Mouse (Mus musculus) hematopoietic stem cell, adult 5-6 weeks (primary cell): Measurements from ENCODE around the gene Gbx2. TPM values are rescaled to one million over a fixed set of nuclear protein-coding genes. Genes with fewer than 3 reads are reported as not detected.
A peak's percentile ranks its signal among the peaks of the same experiment; 100 is the strongest.

Experiments used
- ATAC-seq, 2 experiments: fragments of 125-278 bp in 1 of 2; replicated peaks in 1 of 2; 2 replicates each; pipeline ENCODE4 v1.8.0; 2016 to 2017; ENCODE audit warnings: inconsistent platforms in 2 of 2, mild to moderate bottlenecking in 2 of 2, moderate number of reproducible peaks in 2 of 2, low read depth in 1 of 2, moderate TSS enrichment in 1 of 2; ENCODE audit not compliant: low FRiP score in 2 of 2, poor library complexity in 2 of 2, severe bottlenecking in 2 of 2, insufficient read depth in 1 of 2, low TSS enrichment in 1 of 2
- total RNA-seq: library from RNA; stranded (forward); fragments of 172-1452, 232-1000 nt; gene quantifications from 2 replicates; pipeline ENCODE4 v1.2.3, GENCODE M21; 2017

Gbx2 gene
- total RNA-seq, 1 experiment from 2014 or later: 6.4 TPM

DNA sequence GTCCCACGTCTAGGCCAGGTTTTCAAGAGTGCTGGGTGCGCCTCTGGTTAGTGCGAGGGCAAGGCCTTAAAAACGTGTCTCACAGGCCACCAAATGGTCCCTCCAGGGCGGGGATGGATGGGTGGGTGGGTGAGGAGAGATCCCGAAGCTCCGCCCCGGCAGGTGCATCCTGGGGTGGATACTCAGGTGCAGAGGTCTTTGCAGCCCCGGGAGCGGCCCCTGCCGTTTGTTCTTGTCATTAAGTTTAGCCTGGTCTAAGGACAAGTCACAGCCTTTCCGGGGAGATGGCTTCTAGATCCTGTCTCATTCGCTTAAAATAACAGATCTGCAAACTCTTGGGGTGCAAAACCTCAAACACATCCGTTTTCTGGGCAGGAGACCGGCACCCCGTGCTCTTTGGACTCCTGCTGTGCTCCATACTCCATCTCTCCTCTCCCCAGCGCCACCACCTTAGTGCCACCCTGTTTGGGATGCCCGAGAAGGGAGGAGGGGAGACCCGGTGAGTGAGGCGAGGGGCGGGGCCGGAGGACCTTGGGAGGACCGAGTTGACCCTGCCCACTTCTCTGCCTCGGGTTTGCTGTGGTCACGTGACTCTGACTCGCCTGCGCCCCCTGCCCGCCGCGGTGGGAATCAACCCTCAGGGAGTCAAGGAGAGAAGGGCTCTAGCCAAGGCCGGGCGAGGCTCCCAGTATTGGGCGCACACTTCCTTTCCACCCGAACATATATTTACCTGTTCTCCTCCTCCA lies 9.2 kb upstream of the Gbx2 start:
- ATAC-seq: peak; percentile 58 to 76

- peak in 1 of 2 experiments; percentile 17; a peak in 1 of 4 replicates for ATAC-seq
Observed at GRCm38 (mm10) chr1:89939596-89939960, 8.6 kb upstream of the Gbx2 start.

- ATAC-seq: peak; percentile 34 to 37; a peak in 3 of 4 replicates
Observed at GRCm38 (mm10) chr1:89938884-89939595, 8.1 kb upstream of the Gbx2 start.

- ATAC-seq: no peak
Observed at GRCm38 (mm10) chr1:89935493-89936348, 4.7 kb upstream of the Gbx2 start.

DNA sequence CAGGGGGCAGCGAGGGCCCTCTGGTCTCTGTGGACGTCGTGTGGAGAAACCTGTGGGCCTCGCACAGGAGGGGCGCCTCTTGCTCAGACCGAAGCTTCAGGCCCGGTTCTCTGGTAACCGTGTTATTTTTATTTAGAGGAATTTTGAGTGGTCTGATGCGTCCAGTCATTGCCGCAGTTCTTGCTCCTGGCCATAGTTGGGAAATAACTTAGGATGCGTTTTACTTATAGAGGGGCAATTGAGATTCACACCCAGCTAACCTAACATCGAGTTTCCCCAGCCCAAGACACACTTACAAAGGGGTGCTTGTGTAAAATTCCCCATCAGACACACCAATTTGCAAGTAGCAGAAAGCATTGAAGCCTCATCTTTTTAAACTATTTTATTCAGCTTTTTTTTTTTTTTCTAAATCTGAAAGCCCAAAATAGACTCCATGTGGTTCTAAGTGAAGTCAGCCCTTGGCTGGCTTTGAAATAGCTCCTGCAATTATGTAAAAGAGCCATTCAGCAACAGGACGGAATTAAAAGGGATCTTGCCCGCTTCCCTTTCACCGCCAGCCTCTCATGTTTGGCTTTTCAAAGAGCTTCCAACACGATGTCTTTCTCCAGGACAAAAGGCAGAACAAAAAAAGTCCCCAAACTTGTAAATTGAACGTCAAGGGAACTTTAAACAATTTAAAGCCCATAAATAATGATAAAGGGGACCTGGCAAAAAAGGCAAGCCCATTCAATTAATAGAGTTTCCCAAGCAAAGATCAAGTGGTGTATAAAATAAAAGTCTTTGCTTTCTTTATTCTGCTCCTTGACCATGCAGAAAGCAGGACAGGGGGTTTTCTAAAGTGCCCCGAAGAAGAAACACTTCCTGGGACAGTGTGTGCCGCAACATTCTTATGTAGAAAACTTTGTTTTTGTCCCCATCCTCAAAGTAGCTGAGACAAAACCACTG lies 3.6 kb upstream of the Gbx2 start:
- ATAC-seq: no peak

GRCm38 (mm10) chr1:89933786-89934185 lies 2.8 kb upstream of the Gbx2 start:
- no peak for ATAC-seq

DNA sequence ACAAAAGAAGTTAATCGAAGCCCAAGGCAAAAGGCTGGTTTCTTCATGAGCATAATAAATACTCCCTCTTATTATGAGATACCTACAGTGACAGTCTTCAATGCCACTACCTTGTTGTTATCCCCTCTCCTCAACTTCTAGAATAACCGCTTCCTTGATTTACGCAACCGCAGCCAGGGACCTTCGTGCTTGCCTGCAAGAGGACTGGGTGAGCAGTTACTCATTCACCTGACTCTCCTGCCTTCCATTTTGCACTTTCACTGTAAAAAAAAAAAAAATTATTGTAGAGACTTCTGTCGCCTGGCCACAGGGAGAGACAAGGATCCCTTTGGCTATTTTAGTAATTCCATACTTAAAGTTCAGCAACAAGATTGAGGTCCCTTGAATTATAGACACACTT lies 2.0 kb upstream of the Gbx2 start:
- no peak for ATAC-seq

- no peak for ATAC-seq
Observed at GRCm38 (mm10) chr1:89932616-89933015, 1.6 kb upstream of the Gbx2 start.

DNA sequence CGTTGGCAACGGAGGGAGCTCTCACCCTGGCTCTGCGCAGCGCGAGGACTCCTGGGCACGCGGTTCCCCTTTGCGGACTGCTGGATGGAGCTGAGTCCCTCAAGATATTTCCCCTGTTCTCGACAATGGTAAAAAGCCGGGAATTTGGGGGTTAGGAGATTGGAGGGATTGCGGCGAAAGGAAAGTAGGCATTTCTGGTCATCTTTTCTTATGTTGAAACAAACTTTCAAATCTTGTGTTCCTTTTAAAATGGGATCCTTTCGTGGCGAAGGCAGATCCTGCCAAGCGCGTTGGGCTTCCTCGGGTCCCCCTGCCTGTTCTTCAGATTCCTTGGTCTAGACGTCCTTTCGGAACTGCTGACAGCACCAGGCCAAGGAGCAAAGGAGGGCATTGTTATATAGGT lies 1.0 kb upstream of the Gbx2 start:
- ATAC-seq: no peak

- ATAC-seq: no peak
Observed at GRCm38 (mm10) chr1:89930551-89930950, 428 bp downstream of the Gbx2 start.

DNA sequence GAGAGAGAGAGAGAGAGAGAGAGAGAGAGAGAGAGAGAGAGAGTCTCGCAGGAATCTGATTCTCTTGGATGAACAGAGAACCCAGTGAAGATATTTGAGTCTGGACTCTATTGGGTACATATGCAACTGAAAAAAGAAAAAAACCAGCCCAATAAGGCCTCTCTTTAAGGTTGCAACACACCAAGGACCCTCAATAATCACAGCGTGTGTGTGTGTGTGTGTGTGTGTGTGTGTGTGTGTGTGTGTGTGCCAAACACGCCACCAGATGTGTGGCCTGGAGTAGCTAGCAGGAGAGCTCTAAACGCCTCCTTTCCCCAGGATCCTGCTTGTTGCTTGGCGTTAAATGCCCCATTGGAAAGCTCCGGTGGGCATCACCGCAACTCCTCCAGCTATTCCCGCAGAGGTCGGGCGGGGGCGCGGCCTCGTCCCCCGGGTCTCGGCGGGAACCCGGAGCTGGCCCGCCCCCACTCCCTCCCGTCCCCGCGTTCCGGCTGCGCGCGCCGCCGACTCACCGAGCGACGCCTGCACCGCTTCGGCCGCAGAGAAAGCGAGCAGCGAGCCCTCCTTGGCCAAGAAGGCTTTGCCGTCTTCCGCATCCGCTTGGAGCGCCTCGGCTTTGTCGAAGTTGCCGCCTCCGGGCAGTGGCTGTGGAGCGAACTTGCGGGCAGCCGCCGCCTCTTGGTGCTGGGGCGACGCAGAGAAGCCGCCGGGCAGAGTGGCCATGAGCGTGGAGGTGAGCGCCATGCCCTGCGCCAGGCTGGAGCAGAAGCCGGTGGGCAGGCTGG lies 1.1 kb downstream of the Gbx2 start:
- peak in 1 of 2 experiments; percentile 38; a peak in 1 of 4 replicates for ATAC-seq

- ATAC-seq: no peak
Observed at GRCm38 (mm10) chr1:89929181-89929580, 1.8 kb downstream of the Gbx2 start.

DNA sequence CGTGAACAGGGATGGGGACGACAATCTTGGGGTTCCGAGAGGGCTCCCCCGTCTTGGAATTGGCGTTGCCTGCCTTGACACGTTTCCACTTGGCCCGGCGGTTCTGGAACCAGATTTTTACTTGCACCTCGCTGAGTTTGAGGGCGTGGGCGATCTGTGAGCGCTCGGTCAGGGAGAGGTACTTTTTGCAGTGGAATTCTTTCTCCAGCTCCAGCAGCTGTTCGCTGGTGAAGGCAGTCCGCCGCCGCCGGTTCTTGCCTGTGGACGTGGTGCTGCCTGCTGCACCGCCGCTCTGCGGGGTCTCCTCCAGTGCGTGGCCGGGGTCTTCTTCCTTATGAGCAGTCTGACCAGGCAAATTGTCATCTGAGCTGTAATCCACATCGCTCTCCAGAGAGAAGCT lies 2.3 kb downstream of the Gbx2 start:
- no peak for ATAC-seq

DNA sequence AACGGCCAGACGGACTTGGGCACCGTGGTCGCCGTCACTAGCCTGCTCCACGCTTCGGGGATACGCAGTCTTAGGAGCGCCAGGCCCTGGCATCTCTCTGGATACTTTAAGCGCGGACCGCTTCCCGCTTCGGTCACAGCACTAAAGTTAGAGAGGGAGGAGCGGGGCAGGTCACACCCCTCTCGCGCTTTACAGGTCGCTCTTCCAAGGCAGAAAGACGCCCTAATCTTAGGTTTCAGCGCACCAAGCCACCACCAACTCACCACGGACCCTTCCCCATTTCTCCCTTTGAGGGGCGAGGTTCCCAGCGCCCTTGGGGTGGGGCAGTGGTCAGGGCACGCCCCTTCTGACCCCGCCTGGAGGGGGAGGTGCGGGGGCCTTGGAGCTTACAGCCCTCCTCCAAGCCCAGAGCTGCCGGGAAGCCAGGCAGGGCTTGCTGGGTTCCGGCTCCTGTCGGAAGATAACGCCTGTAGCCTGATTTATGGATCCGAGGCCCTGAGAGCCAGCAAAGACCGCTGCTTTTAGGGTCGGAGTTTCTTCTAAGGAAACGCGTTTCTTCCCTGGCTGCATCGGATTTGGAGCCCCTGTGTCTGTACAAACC lies 3.8 kb downstream of the Gbx2 start:
- peak; percentile 46 to 70 for ATAC-seq

DNA sequence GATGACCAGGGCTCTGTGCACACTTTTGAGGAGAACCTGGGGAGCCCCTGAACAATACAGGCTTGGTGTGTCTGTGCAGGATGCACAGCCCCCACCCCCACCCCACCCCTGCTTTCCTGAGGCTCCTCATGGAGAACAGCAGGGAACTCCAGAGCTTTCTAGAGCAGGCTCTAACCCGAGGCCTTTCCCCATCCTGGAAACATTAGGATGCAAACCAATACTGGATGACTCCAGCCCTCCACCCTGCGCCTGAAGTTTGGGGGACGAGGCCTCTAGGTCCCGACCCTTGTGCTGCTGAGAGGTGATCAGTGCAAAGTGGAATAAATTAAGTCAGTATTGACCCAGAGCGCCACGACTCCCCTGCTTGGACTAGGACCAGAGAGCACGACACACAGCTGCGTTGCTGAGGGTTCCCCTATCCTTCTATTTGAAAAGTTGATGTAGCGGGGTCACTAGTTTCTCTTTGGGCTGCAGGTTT lies 4.4 kb downstream of the Gbx2 start:
- no peak for ATAC-seq
